Mouse (Mus musculus) right cerebral cortex, postnatal 25 days (tissue): Measurements from ENCODE around the gene Htr5a.

Source experiments
- DNase-seq: peaks from one replicate; pipeline ENCODE4 v3.0.0; 2022

Htr5a gene

GRCm38 (mm10) chr5:27888080-27888479, 46.1 kb downstream of the Htr5a start:
- no peak for DNase-seq

DNA sequence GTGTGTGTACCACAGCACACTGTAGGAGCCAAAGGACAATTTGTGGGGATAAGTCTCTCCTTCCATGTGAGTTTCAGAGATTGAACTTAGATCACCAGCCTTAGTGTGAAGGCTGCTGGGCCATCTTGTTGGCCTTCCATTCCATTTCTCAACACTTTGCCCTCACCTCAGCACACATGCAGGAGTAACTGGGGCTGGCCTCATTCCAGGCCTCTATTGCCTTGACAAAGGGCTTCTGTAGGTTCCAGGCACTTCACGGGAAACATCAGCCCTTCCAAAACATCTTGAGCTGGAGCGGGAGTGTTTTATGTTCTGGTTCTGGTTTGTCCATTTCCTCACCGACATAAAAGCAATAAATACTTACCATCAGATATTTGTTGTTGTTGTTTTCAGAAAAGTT, 54.0 kb downstream of the Htr5a start:
- DNase-seq = no peak

DNA sequence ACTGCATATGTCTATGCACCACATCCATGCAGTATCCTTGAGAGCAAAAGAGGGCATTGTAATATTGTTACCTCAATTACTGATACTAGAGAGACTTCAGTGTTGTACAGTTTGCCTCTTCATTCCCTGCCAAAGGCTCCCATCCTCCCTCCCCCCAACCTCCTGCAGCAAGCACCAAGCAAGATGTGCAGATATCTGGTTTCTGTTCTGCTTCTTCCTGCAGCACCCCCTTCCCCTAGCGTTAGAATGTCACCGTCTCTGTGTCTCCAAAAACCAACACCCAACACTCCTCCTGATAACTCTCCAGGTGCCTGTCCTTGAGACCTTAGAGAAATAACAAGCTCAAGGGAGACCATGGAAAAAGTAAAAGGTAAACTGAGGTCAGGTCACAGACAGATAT, 57.8 kb downstream of the Htr5a start:
- DNase-seq = no peak

GRCm38 (mm10) chr5:27900186-27900585, 58.2 kb downstream of the Htr5a start:
- no peak for DNase-seq
